Mouse (Mus musculus): Measurements from ENCODE around the gene Nppa. TPM values are rescaled to one million over a fixed set of nuclear protein-coding genes. Genes with fewer than 3 reads are reported as not detected.

Gene Nppa
- polyA plus RNA-seq (2014; fragmentation: Nextera tagmentation; extraction: Ambion mirVana): 2.4 TPM in 2 replicates

DNA sequence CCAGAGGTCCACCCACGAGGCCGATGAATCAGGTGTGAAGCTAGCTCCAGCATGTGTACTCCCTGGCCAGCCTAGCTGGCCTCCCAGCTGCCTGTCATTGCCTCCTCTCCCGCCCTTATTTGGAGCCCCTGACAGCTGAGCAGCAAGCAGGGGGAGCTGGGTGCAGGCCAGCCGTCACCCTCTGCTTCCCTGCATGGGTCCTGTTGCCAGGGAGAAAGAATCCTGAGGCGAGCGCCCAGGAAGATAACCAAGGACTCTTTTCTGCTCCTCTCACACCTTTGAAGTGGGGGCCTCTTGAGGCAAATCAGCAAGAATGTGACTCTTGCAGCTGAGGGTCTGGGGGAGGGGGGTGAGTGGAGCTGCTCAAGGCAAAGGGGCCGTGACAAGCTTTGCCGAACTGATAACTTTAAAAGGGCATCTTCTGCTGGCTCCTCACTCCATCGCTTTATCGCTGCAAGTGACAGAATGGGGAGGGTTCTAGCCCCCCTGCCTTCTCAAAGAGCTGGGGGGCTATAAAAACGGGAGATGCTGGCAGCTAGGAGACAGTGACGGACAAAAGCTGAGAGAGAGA is at the start of gene Nppa:
TSS of gene Nppa (plus strand) at position 521 of the 571 bp plus-strand sequence.
- Histone ChIP-seq H3K9ac (no peak within 1 kb of the TSS), H3K4me2 (replicated peaks) (no peak within 1 kb of the TSS), H3K27me3 (ENCODE audit: control insufficient read depth, insufficient read depth, low read length) (no peaks in the 10 kb centered on the region), H3K27ac (peak within 1 kb of the TSS; percentile 68), H3K36me3 (replicated peaks; ENCODE audit: control insufficient read depth, insufficient read depth) (peaks cover 28% of the 10 kb centered on the region), H3K4me1 (replicated peaks; ENCODE audit: control insufficient read depth, insufficient read depth, low read length) (peaks cover 4% of the 10 kb centered on the region), H3K9me3 (ENCODE audit: control insufficient read depth, low read length) (no peaks in the 10 kb centered on the region), H3K4me3 (replicated peaks; ENCODE audit: low read length) (no peak within 1 kb of the TSS)
- peak; percentile 31 for DNase-seq (ENCODE audit: low spot score)
- ATAC-seq (ENCODE audit: low FRiP score): peak; percentile 56
- 36% methylated on average over 12 of the region's 12 CpGs for WGBS

DNA sequence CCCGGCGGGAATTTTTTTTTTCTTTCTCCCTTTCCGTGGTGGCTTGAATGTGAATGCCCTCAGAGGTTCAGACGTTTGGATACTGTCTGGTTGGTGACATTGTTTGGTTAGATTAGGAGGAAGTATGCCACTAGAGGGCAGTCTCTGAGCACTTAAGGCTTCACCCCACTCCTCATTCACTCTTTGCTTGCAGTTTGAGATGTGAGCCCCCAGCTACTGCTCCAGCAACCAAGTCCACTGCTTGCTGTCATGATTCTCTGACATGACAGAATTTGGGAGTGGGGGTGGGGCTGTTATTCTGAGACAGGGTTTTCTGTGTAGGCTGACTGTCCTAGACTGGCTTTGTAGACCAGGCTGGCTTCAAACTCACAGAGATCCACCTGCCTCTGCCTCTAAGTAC is 46.9 kb upstream of the Nppa start:
- WGBS: 8% methylated on average over 4 of the region's 4 CpGs

DNA sequence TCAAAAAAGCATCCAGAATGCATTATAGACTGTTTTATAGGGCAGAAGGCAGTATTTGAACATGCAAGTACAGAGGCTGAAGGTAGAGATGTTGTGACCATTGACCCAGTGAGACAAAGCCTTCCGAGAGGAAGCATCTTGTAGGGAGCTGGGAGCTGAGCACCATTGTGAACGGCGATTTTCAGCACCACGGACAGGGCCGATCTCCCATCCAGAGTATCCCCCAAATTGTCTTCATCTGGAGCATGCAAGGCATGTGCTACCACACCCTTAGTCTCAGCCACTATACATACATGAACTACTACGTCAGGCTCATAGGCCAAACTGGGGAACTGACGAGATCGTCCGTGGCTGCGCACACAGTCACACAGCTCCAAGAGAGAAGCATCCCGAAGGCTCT is 43.4 kb upstream of the Nppa start:
- WGBS: 40% methylated on average over 11 of the region's 11 CpGs
- DNase-seq (ENCODE audit: low spot score) (no peak), ATAC-seq (ENCODE audit: low FRiP score) (no peak)

More for the DNA sequence above, 46.9 kb upstream of the Nppa start:
- no peak for ATAC-seq (ENCODE audit: low FRiP score)
- H3K27ac ChIP-seq: no peak overlapping the region
- no peaks in the 10 kb centered on the region for H3K27me3 ChIP-seq (ENCODE audit: control insufficient read depth, insufficient read depth, low read length)
- DNase-seq (ENCODE audit: low spot score): peak; percentile 76
- no peak overlapping the region for H3K4me2 ChIP-seq (replicated peaks)
- H3K4me3 ChIP-seq (replicated peaks; ENCODE audit: low read length): no peak overlapping the region
- no peaks in the 10 kb centered on the region for H3K9me3 ChIP-seq (ENCODE audit: control insufficient read depth, low read length)
- no peaks in the 10 kb centered on the region for H3K4me1 ChIP-seq (replicated peaks; ENCODE audit: control insufficient read depth, insufficient read depth, low read length)
- H3K36me3 ChIP-seq (replicated peaks; ENCODE audit: control insufficient read depth, insufficient read depth): peaks cover 10% of the 10 kb centered on the region
- H3K9ac ChIP-seq: no peak overlapping the region

GRCm38 (mm10) chr4:147959881-147960831 is 40.4 kb upstream of the Nppa start:
- H3K9me3 ChIP-seq (ENCODE audit: control insufficient read depth, low read length): no peaks in the 10 kb centered on the region
- DNase-seq (ENCODE audit: low spot score): peak; percentile 84
- WGBS: 43% methylated on average over 6 of the region's 6 CpGs
- no peaks in the 10 kb centered on the region for H3K27me3 ChIP-seq (ENCODE audit: control insufficient read depth, insufficient read depth, low read length)
- H3K4me3 ChIP-seq (replicated peaks; ENCODE audit: low read length): no peak overlapping the region
- H3K27ac ChIP-seq: no peak overlapping the region
- ATAC-seq (ENCODE audit: low FRiP score): peak; percentile 78
- H3K4me1 ChIP-seq (replicated peaks; ENCODE audit: control insufficient read depth, insufficient read depth, low read length): no peaks in the 10 kb centered on the region
- no peak overlapping the region for H3K9ac ChIP-seq
- H3K36me3 ChIP-seq (replicated peaks; ENCODE audit: control insufficient read depth, insufficient read depth): no peaks in the 10 kb centered on the region
- no peak overlapping the region for H3K4me2 ChIP-seq (replicated peaks)

More for the DNA sequence above, 43.4 kb upstream of the Nppa start:
- H3K27ac ChIP-seq: no peak overlapping the region
- H3K9me3 ChIP-seq (ENCODE audit: control insufficient read depth, low read length): no peaks in the 10 kb centered on the region
- H3K4me1 ChIP-seq (replicated peaks; ENCODE audit: control insufficient read depth, insufficient read depth, low read length): no peaks in the 10 kb centered on the region
- H3K36me3 ChIP-seq (replicated peaks; ENCODE audit: control insufficient read depth, insufficient read depth): no peaks in the 10 kb centered on the region
- H3K27me3 ChIP-seq (ENCODE audit: control insufficient read depth, insufficient read depth, low read length): no peaks in the 10 kb centered on the region
- H3K4me2 ChIP-seq (replicated peaks): no peak overlapping the region
- H3K9ac ChIP-seq: no peak overlapping the region
- H3K4me3 ChIP-seq (replicated peaks; ENCODE audit: low read length): no peak overlapping the region

DNA sequence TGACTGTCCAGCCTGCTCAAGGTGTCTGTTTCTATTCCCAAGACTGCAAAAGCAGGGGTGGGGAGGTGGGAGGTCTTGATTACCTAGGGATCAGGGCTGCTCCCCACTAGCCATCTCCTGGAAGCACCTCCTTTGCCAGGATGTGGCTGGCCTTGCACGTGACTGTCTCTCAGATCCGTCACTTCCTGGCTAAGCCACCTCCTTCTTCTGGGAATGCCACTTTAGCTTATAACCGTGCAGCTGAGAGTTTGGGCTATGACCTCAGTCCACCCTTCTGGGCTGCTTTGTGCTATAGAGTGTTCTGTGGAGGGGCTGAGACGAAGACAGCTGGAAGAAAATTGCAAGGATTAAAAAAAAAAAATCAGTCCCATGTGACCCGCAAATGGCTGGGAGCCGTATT is 37.7 kb upstream of the Nppa start:
- Histone ChIP-seq H3K4me1 (replicated peaks; ENCODE audit: control insufficient read depth, insufficient read depth, low read length) (no peaks in the 10 kb centered on the region), H3K4me2 (replicated peaks) (no peak overlapping the region), H3K36me3 (replicated peaks; ENCODE audit: control insufficient read depth, insufficient read depth) (no peaks in the 10 kb centered on the region), H3K9ac (no peak overlapping the region), H3K27ac (no peak overlapping the region), H3K27me3 (ENCODE audit: control insufficient read depth, insufficient read depth, low read length) (no peaks in the 10 kb centered on the region), H3K9me3 (ENCODE audit: control insufficient read depth, low read length) (no peaks in the 10 kb centered on the region), H3K4me3 (replicated peaks; ENCODE audit: low read length) (no peak overlapping the region)
- WGBS: 67% methylated on average over 6 of the region's 6 CpGs
- ATAC-seq (ENCODE audit: low FRiP score) (no peak), DNase-seq (ENCODE audit: low spot score) (no peak)

- H3K36me3 ChIP-seq (replicated peaks; ENCODE audit: control insufficient read depth, insufficient read depth): no peaks in the 10 kb centered on the region
- no peaks in the 10 kb centered on the region for H3K4me1 ChIP-seq (replicated peaks; ENCODE audit: control insufficient read depth, insufficient read depth, low read length)
- H3K9ac ChIP-seq: no peak overlapping the region
- no peak for ATAC-seq (ENCODE audit: low FRiP score)
- H3K9me3 ChIP-seq (ENCODE audit: control insufficient read depth, low read length): no peaks in the 10 kb centered on the region
- WGBS: 87% methylated on average over 15 of the region's 15 CpGs
- no peak overlapping the region for H3K4me3 ChIP-seq (replicated peaks; ENCODE audit: low read length)
- H3K4me2 ChIP-seq (replicated peaks): no peak overlapping the region
- H3K27me3 ChIP-seq (ENCODE audit: control insufficient read depth, insufficient read depth, low read length): no peaks in the 10 kb centered on the region
- DNase-seq (ENCODE audit: low spot score): no peak
- H3K27ac ChIP-seq: no peak overlapping the region
Measured at GRCm38 (mm10) chr4:147963623-147964022, 36.9 kb upstream of the Nppa start.

DNA sequence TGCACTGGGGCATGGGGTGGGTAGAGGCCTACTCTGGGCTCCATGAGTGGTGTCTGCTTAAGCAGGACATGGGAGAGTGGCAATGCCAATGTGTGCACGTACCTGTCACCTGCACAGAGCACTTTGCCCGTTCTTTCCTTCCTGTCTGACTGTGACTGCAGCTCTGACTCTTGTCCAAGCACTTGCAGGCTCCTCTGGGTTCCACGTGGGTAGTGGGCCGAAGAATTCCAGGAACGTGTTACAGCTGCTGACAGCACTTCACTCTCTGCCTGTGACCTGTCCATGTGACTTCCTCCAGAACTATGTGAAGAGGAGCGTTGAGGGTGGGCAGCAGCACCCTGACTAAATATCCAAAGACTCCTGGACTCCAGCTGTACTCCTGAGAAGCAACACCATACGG is 34.8 kb upstream of the Nppa start:
- Histone ChIP-seq H3K9ac (no peak overlapping the region), H3K4me1 (replicated peaks; ENCODE audit: control insufficient read depth, insufficient read depth, low read length) (no peaks in the 10 kb centered on the region), H3K27me3 (ENCODE audit: control insufficient read depth, insufficient read depth, low read length) (no peaks in the 10 kb centered on the region), H3K4me2 (replicated peaks) (no peak overlapping the region), H3K9me3 (ENCODE audit: control insufficient read depth, low read length) (no peaks in the 10 kb centered on the region), H3K4me3 (replicated peaks; ENCODE audit: low read length) (no peak overlapping the region), H3K27ac (no peak overlapping the region), H3K36me3 (replicated peaks; ENCODE audit: control insufficient read depth, insufficient read depth) (no peaks in the 10 kb centered on the region)
- no peak for ATAC-seq (ENCODE audit: low FRiP score)
- DNase-seq (ENCODE audit: low spot score): no peak
- WGBS: 80% methylated on average over 7 of the region's 7 CpGs

GRCm38 (mm10) chr4:147968816-147969215 is 31.7 kb upstream of the Nppa start:
- no peak overlapping the region for H3K27ac ChIP-seq
- H3K4me1 ChIP-seq (replicated peaks; ENCODE audit: control insufficient read depth, insufficient read depth, low read length): no peaks in the 10 kb centered on the region
- no peaks in the 10 kb centered on the region for H3K36me3 ChIP-seq (replicated peaks; ENCODE audit: control insufficient read depth, insufficient read depth)
- H3K9me3 ChIP-seq (ENCODE audit: control insufficient read depth, low read length): no peaks in the 10 kb centered on the region
- no peaks in the 10 kb centered on the region for H3K27me3 ChIP-seq (ENCODE audit: control insufficient read depth, insufficient read depth, low read length)
- ATAC-seq (ENCODE audit: low FRiP score) (no peak), DNase-seq (ENCODE audit: low spot score) (no peak)
- no peak overlapping the region for H3K9ac ChIP-seq
- no peak overlapping the region for H3K4me2 ChIP-seq (replicated peaks)
- no peak overlapping the region for H3K4me3 ChIP-seq (replicated peaks; ENCODE audit: low read length)
- WGBS: 75% methylated on average over 2 of the region's 2 CpGs

- no peak overlapping the region for H3K4me3 ChIP-seq (replicated peaks; ENCODE audit: low read length)
- no peaks in the 10 kb centered on the region for H3K27me3 ChIP-seq (ENCODE audit: control insufficient read depth, insufficient read depth, low read length)
- H3K4me2 ChIP-seq (replicated peaks): no peak overlapping the region
- 59% methylated on average over 9 of the region's 9 CpGs for WGBS
- DNase-seq (ENCODE audit: low spot score): no peak
- ATAC-seq (ENCODE audit: low FRiP score): no peak
- no peak overlapping the region for H3K27ac ChIP-seq
- H3K36me3 ChIP-seq (replicated peaks; ENCODE audit: control insufficient read depth, insufficient read depth): no peaks in the 10 kb centered on the region
- H3K9ac ChIP-seq: no peak overlapping the region
- H3K9me3 ChIP-seq (ENCODE audit: control insufficient read depth, low read length): no peaks in the 10 kb centered on the region
- no peaks in the 10 kb centered on the region for H3K4me1 ChIP-seq (replicated peaks; ENCODE audit: control insufficient read depth, insufficient read depth, low read length)
Measured at GRCm38 (mm10) chr4:147969337-147969736, 31.2 kb upstream of the Nppa start.

Data from hindbrain, embryonic 14.5 days (tissue).